Mouse (Mus musculus): ENCODE results near the gene Ercc6l.
"Not testable (repeated sequence)": the region's sequence is repeated elsewhere in the genome, so short reads cannot be mapped to it uniquely, and the experiment has no call there.

The Ercc6l gene

GRCm38 (mm10) chrX:102156618-102157422, at the start of gene Ercc6l:
Gene Ercc6l, minus strand, starts transcription at chrX:102157091.
- peak; percentile 94 for DNase-seq

- DNase-seq, result no peak
Measured at GRCm38 (mm10) chrX:102190840-102191239, 33.9 kb upstream of the Ercc6l start.

GRCm38 (mm10) chrX:102189581-102189980, 32.7 kb upstream of the Ercc6l start:
- DNase-seq, result no peak

- DNase-seq, result peak; percentile 87
Measured at GRCm38 (mm10) chrX:102188712-102189497, 32.0 kb upstream of the Ercc6l start, which contains the start of gene Rps4x. Gene Rps4x, minus strand, starts transcription at chrX:102189394.

GRCm38 (mm10) chrX:102187023-102187699, 30.3 kb upstream of the Ercc6l start:
- DNase-seq, result no peak

- DNase-seq, result no peak
Measured at GRCm38 (mm10) chrX:102182575-102182974, 25.7 kb upstream of the Ercc6l start.

- no peak for DNase-seq
Measured at GRCm38 (mm10) chrX:102175538-102176287, 18.8 kb upstream of the Ercc6l start.

GRCm38 (mm10) chrX:102170900-102171299, 14.0 kb upstream of the Ercc6l start:
- no peak for DNase-seq

GRCm38 (mm10) chrX:102170135-102170534, 13.2 kb upstream of the Ercc6l start:
- no peak for DNase-seq

GRCm38 (mm10) chrX:102169724-102170123, 12.8 kb upstream of the Ercc6l start:
- no peak for DNase-seq

GRCm38 (mm10) chrX:102166986-102167385, 10.1 kb upstream of the Ercc6l start:
- no peak for DNase-seq

GRCm38 (mm10) chrX:102166521-102166920, 9.6 kb upstream of the Ercc6l start:
- no peak for DNase-seq

- DNase-seq, result no peak
Measured at GRCm38 (mm10) chrX:102163529-102163928, 6.6 kb upstream of the Ercc6l start.

- DNase-seq, result no peak
Measured at GRCm38 (mm10) chrX:102163096-102163495, 6.2 kb upstream of the Ercc6l start.

GRCm38 (mm10) chrX:102160528-102160927, 3.6 kb upstream of the Ercc6l start:
- DNase-seq, result no peak

GRCm38 (mm10) chrX:102159778-102160177, 2.9 kb upstream of the Ercc6l start:
- peak; percentile 17 for DNase-seq

- DNase-seq, result no peak
Measured at GRCm38 (mm10) chrX:102157423-102157791, 516 bp upstream of the Ercc6l start.

GRCm38 (mm10) chrX:102141157-102141556, 15.7 kb downstream of the Ercc6l start:
- DNase-seq, result no peak

GRCm38 (mm10) chrX:102121321-102121720, 35.6 kb downstream of the Ercc6l start:
- DNase-seq, result no peak

GRCm38 (mm10) chrX:102119042-102119864, 37.6 kb downstream of the Ercc6l start, which contains the start of gene Pin4:
Gene Pin4, plus strand, starts transcription at chrX:102119447.
- DNase-seq, result peak; percentile 95

GRCm38 (mm10) chrX:102115676-102116075, 41.2 kb downstream of the Ercc6l start:
- no peak for DNase-seq

- not testable (repeated sequence) for DNase-seq
Measured at GRCm38 (mm10) chrX:102109349-102109748, 47.5 kb downstream of the Ercc6l start.
